ENCODE assay signal across 19 mouse cellular contexts in the genomic region with DNA sequence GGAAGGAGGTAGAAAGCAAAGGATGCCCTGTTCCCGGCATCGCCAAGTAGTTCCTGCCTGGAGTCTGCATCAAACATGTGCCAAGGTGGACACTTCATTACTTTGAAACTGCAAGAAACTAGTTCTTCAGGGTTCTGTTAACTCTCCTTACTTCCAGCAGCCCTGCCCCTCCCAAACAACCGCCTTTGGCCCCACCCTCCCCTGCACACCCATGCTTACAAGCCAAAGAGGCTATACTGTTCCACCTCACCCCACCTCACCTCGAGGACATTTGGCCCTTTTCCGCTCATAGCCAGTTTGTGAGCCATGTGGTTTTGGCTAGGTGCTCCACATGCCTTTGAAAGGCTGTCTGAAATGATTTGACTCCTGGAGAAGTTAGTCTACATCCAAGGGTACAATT.
"Had no signal": no experiment of that assay in that cellular context is flagged by ENCODE, and none has a peak within 500 bp of the region (broad histone marks: within the 10 kb centered on the region; RNA-seq: fewer than 3 reads in every experiment).

No protein-coding gene starts in this region.

- H3K4me2 ChIP-seq: intestine, embryonic 15.5 days; liver, embryonic 15.5 days; midbrain, embryonic 12.5 days; midbrain, embryonic 15.5 days; neural tube, embryonic 12.5 days; neural tube, embryonic 15.5 days had no signal

- H3K4me1 ChIP-seq: intestine, embryonic 15.5 days; midbrain, embryonic 12.5 days; neural tube, embryonic 12.5 days had no signal

- H3K9ac ChIP-seq: intestine, embryonic 15.5 days; liver, embryonic 15.5 days; midbrain, embryonic 12.5 days; midbrain, embryonic 15.5 days; neural tube, embryonic 12.5 days; neural tube, embryonic 15.5 days had no signal

- H3K27me3 ChIP-seq: intestine, embryonic 15.5 days; midbrain, embryonic 12.5 days; midbrain, embryonic 15.5 days; neural tube, embryonic 12.5 days; neural tube, embryonic 15.5 days had no signal

- H3K9me3 ChIP-seq: intestine, embryonic 15.5 days; liver, embryonic 15.5 days; midbrain, embryonic 12.5 days; midbrain, embryonic 15.5 days; neural tube, embryonic 12.5 days; neural tube, embryonic 15.5 days had no signal

- DNase-seq: kidney, postnatal 10 days; layer of hippocampus, postnatal 36 days; lung, adult 2 months; lung, postnatal 14 days; lung, postnatal 4 days; right cerebral cortex, adult 18-20 months; right cerebral cortex, postnatal 14 days; right cerebral cortex, postnatal 4 days; thymus, adult 2 months; thymus, postnatal 14 days; thymus, postnatal 4 days had no signal

- H3K4me3 ChIP-seq: intestine, embryonic 15.5 days; left cerebral cortex, adult 2 months; liver, embryonic 15.5 days; midbrain, embryonic 12.5 days; midbrain, embryonic 15.5 days; neural tube, embryonic 12.5 days; neural tube, embryonic 15.5 days had no signal

- H3K27ac ChIP-seq: intestine, embryonic 15.5 days; left cerebral cortex, adult 2 months; liver, embryonic 15.5 days; midbrain, embryonic 12.5 days; midbrain, embryonic 15.5 days; neural tube, embryonic 12.5 days; stomach, postnatal 0 days had no signal

- H3K36me3 ChIP-seq: intestine, embryonic 15.5 days; liver, embryonic 15.5 days; midbrain, embryonic 12.5 days; midbrain, embryonic 15.5 days; neural tube, embryonic 12.5 days; neural tube, embryonic 15.5 days had no signal

- ATAC-seq: intestine, embryonic 15.5 days; midbrain, embryonic 15.5 days had no signal
